In the genomic region with DNA sequence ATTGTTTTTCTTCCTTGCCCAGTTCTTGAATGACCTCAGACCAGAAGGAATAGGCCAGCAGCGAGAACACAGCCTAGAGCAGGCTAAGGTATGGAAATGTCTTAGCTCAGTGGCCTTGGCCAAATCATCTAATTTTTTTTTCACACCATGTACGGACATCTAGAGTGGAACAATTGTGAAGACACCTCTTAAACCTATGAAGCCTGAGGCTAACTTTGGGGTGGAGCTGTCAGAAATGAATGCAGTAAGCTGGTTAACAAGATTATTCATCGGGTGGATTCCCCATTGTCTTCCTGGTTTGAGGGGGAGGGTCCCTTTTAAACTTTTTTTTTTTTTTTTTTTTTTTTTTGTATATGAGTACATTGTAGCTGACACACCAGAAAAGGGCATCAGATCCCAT, we compare ENCODE assay signal across 8 mouse cellular contexts. TPM values are rescaled to one million over a fixed set of nuclear protein-coding genes. Genes with fewer than 3 reads are reported as not detected.
DNase-seq lines count a peak whose midpoint lies in the region; ATAC-seq and TF ChIP-seq lines count a peak whose summit lies in the region.
"Not testable (repeated sequence)": the region's sequence is repeated elsewhere in the genome, so short reads cannot be mapped to it uniquely, and the experiment has no call there.

No protein-coding gene starts in this region.

- DNase-seq in CD4-positive helper T cell, adult 2 months (ENCODE audit: low read depth, low spot score) = peak; percentile 49
- DNase-seq in embryonic facial prominence, embryonic 11.5 days (ENCODE audit: low spot score); hindbrain, embryonic 10.5 days (ENCODE audit: low spot score); limb, embryonic 14.5 days (ENCODE audit: low spot score): not testable (repeated sequence)

- not testable (repeated sequence) for ATAC-seq in embryonic facial prominence, embryonic 11.5 days (replicated peaks; ENCODE audit: insufficient number of reproducible peaks, low FRiP score, low TSS enrichment, low read depth); forebrain, embryonic 16.5 days; intestine, postnatal 0 days; limb, embryonic 14.5 days (ENCODE audit: low FRiP score, low read depth); lung, embryonic 16.5 days (ENCODE audit: low read depth); neural tube, embryonic 12.5 days (ENCODE audit: low FRiP score, low read depth)

- not testable (repeated sequence) for H3K9ac ChIP-seq in embryonic facial prominence, embryonic 11.5 days (replicated peaks; ENCODE audit: low read length); forebrain, embryonic 16.5 days (replicated peaks; ENCODE audit: low read depth, low read length); intestine, postnatal 0 days (ENCODE audit: low read depth, low read length); limb, embryonic 14.5 days (ENCODE audit: low read depth, low read length, severe bottlenecking); lung, embryonic 16.5 days (ENCODE audit: low read length); neural tube, embryonic 12.5 days

- H3K9me3 ChIP-seq in embryonic facial prominence, embryonic 11.5 days (replicated peaks; ENCODE audit: control insufficient read depth, low read length); forebrain, embryonic 16.5 days (ENCODE audit: control insufficient read depth, low read length); hindbrain, embryonic 10.5 days; intestine, postnatal 0 days (ENCODE audit: control insufficient read depth); limb, embryonic 14.5 days (ENCODE audit: control insufficient read depth, low read length); lung, embryonic 16.5 days (ENCODE audit: control insufficient read depth, low read length); neural tube, embryonic 12.5 days: not testable (repeated sequence)

- WGBS in embryonic facial prominence, embryonic 11.5 days = 62% methylated on average over 3 of the region's 3 CpGs
- WGBS in forebrain, embryonic 16.5 days = 58% methylated on average over 3 of the region's 3 CpGs
- 67% methylated on average over 3 of the region's 3 CpGs for WGBS in hindbrain, embryonic 10.5 days
- WGBS in intestine, postnatal 0 days = 74% methylated on average over 3 of the region's 3 CpGs
- 70% methylated on average over 3 of the region's 3 CpGs for WGBS in limb, embryonic 14.5 days
- 63% methylated on average over 3 of the region's 3 CpGs for WGBS in lung, embryonic 16.5 days
- 69% methylated on average over 3 of the region's 3 CpGs for WGBS in neural tube, embryonic 12.5 days

- H3K36me3 ChIP-seq in embryonic facial prominence, embryonic 11.5 days (replicated peaks; ENCODE audit: control insufficient read depth, insufficient read depth, low read depth, low read length); forebrain, embryonic 16.5 days (ENCODE audit: control insufficient read depth, insufficient read depth); hindbrain, embryonic 10.5 days; intestine, postnatal 0 days (ENCODE audit: control insufficient read depth, insufficient read depth); limb, embryonic 14.5 days (ENCODE audit: control insufficient read depth, insufficient read depth, low read length); lung, embryonic 16.5 days (ENCODE audit: control insufficient read depth, insufficient read depth, low read length); neural tube, embryonic 12.5 days: not testable (repeated sequence)

- not testable (repeated sequence) for TF ChIP-seq CTCF in intestine, postnatal 0 days (IDR thresholded peaks at IDR 0.05; ENCODE audit: low read depth)

- not testable (repeated sequence) for H3K27me3 ChIP-seq in embryonic facial prominence, embryonic 11.5 days (ENCODE audit: control insufficient read depth, insufficient read depth, low read length); forebrain, embryonic 16.5 days (replicated peaks; ENCODE audit: control insufficient read depth, insufficient read depth, low read length); hindbrain, embryonic 10.5 days (ENCODE audit: insufficient read depth, poor library complexity, severe bottlenecking); intestine, postnatal 0 days (replicated peaks; ENCODE audit: control insufficient read depth, insufficient read depth, low read length); limb, embryonic 14.5 days (ENCODE audit: control insufficient read depth, insufficient read depth, low read length); lung, embryonic 16.5 days (ENCODE audit: control insufficient read depth, insufficient read depth, low read depth, low read length); neural tube, embryonic 12.5 days (replicated peaks)

- not testable (repeated sequence) for TF ChIP-seq POLR2A in limb, embryonic 14.5 days (IDR thresholded peaks at IDR 0.05; ENCODE audit: borderline replicate concordance, extremely low read depth, insufficient read depth, insufficient read length)

- H3K4me3 ChIP-seq in embryonic facial prominence, embryonic 11.5 days (ENCODE audit: low read depth, low read length) = not testable (repeated sequence)
- peak overlapping the region; percentile 36 for H3K4me3 ChIP-seq in forebrain, embryonic 16.5 days (replicated peaks; ENCODE audit: low read length)
- H3K4me3 ChIP-seq in hindbrain, embryonic 10.5 days = peak overlapping the region; percentile 46
- peak overlapping the region; percentile 31; the same call in 1 of the 2 replicates for H3K4me3 ChIP-seq in intestine, postnatal 0 days (ENCODE audit: low read depth, low read length)
- H3K4me3 ChIP-seq in limb, embryonic 14.5 days (replicated peaks; ENCODE audit: low read length) = peak overlapping the region; percentile 35
- H3K4me3 ChIP-seq in lung, embryonic 16.5 days (ENCODE audit: low read length) = peak overlapping the region; percentile 46
- peak overlapping the region; percentile 18; the same call in 1 of the 2 replicates for H3K4me3 ChIP-seq in neural tube, embryonic 12.5 days

- not testable (repeated sequence) for H3K4me1 ChIP-seq in embryonic facial prominence, embryonic 11.5 days (ENCODE audit: control insufficient read depth, insufficient read depth, low read length); forebrain, embryonic 16.5 days (replicated peaks; ENCODE audit: control insufficient read depth, insufficient read depth, low read length); hindbrain, embryonic 10.5 days (replicated peaks); intestine, postnatal 0 days (replicated peaks; ENCODE audit: control insufficient read depth, insufficient read depth, low read length); limb, embryonic 14.5 days (ENCODE audit: control insufficient read depth, insufficient read depth, low read length); lung, embryonic 16.5 days (replicated peaks; ENCODE audit: control insufficient read depth, insufficient read depth, low read length); neural tube, embryonic 12.5 days

- H3K27ac ChIP-seq in embryonic facial prominence, embryonic 11.5 days (replicated peaks; ENCODE audit: low read depth, low read length); intestine, postnatal 0 days (ENCODE audit: low read depth, low read length); limb, embryonic 14.5 days (replicated peaks; ENCODE audit: low read depth, low read length); lung, embryonic 16.5 days (ENCODE audit: low read length); neural tube, embryonic 12.5 days: not testable (repeated sequence)
- peak overlapping the region; percentile 58 for H3K27ac ChIP-seq in forebrain, embryonic 16.5 days (ENCODE audit: low read length)
- H3K27ac ChIP-seq in hindbrain, embryonic 10.5 days = peak overlapping the region; percentile 62; the same call in 1 of the 2 replicates

- H3K4me2 ChIP-seq in embryonic facial prominence, embryonic 11.5 days (ENCODE audit: low read depth, low read length) = peak overlapping the region; percentile 2; the same call in 1 of the 2 replicates
- H3K4me2 ChIP-seq in forebrain, embryonic 16.5 days (ENCODE audit: low read length) = peak overlapping the region; percentile 52
- peak overlapping the region; percentile 56 for H3K4me2 ChIP-seq in intestine, postnatal 0 days (replicated peaks; ENCODE audit: low read depth)
- peak overlapping the region; percentile 37 for H3K4me2 ChIP-seq in limb, embryonic 14.5 days (replicated peaks; ENCODE audit: low read depth, low read length, severe bottlenecking)
- H3K4me2 ChIP-seq in lung, embryonic 16.5 days (ENCODE audit: low read depth, low read length) = peak overlapping the region; percentile 46
- H3K4me2 ChIP-seq in neural tube, embryonic 12.5 days (replicated peaks) = peak overlapping the region; percentile 55

RNA-seq across cellular contexts. Expression of a gene that starts 0.5 kb away (rescaled TPM):
- polyA plus RNA-seq in embryonic facial prominence, embryonic 11.5 days (2014; fragmentation: Nextera tagmentation; extraction: Ambion mirVana) = 47.7 and 49.3 TPM in 2 replicates
- 199 and 219 TPM in 2 replicates for polyA plus RNA-seq in forebrain, embryonic 16.5 days (2015; fragmentation: Nextera tagmentation; extraction: Ambion mirVana)
- 51.0 and 86.2 TPM in 2 replicates for polyA plus RNA-seq in hindbrain, embryonic 10.5 days (2016; fragmentation: Nextera tagmentation; extraction: Ambion mirVana)
- 21.5 and 21.9 TPM in 2 replicates for polyA plus RNA-seq in intestine, postnatal 0 days (2015; fragmentation: Nextera tagmentation; extraction: Ambion mirVana)
- 96.6 and 107 TPM in 2 replicates for polyA plus RNA-seq in limb, embryonic 14.5 days (2012; rRNA removed)
- 44.9 and 50.9 TPM in 2 replicates for polyA plus RNA-seq in limb, embryonic 14.5 days (2014; fragmentation: Nextera tagmentation; extraction: Ambion mirVana)
- polyA plus RNA-seq in lung, embryonic 16.5 days (2015; fragmentation: Nextera tagmentation; extraction: Ambion mirVana) = 30.5 and 33.2 TPM in 2 replicates
- polyA plus RNA-seq in neural tube, embryonic 12.5 days (2016; fragmentation: Nextera tagmentation; extraction: Ambion mirVana) = 133 and 136 TPM in 2 replicates

RNA-seq across cellular contexts. Expression of a gene that starts 18.5 kb away (rescaled TPM):
- 73.4 and 83.8 TPM in 2 replicates for polyA plus RNA-seq in embryonic facial prominence, embryonic 11.5 days (2014; fragmentation: Nextera tagmentation; extraction: Ambion mirVana)
- polyA plus RNA-seq in forebrain, embryonic 16.5 days (2015; fragmentation: Nextera tagmentation; extraction: Ambion mirVana) = 48.0 and 55.8 TPM in 2 replicates
- 77.4 and 89.4 TPM in 2 replicates for polyA plus RNA-seq in hindbrain, embryonic 10.5 days (2016; fragmentation: Nextera tagmentation; extraction: Ambion mirVana)
- polyA plus RNA-seq in intestine, postnatal 0 days (2015; fragmentation: Nextera tagmentation; extraction: Ambion mirVana) = 46.4 and 50.6 TPM in 2 replicates
- polyA plus RNA-seq in limb, embryonic 14.5 days (2012; rRNA removed) = 79.2 and 91.4 TPM in 2 replicates
- 85.3 and 88.9 TPM in 2 replicates for polyA plus RNA-seq in limb, embryonic 14.5 days (2014; fragmentation: Nextera tagmentation; extraction: Ambion mirVana)
- polyA plus RNA-seq in lung, embryonic 16.5 days (2015; fragmentation: Nextera tagmentation; extraction: Ambion mirVana) = 69.9 and 72.2 TPM in 2 replicates
- 60.7 and 63.7 TPM in 2 replicates for polyA plus RNA-seq in neural tube, embryonic 12.5 days (2016; fragmentation: Nextera tagmentation; extraction: Ambion mirVana)

RNA-seq across cellular contexts. Expression of a gene that starts 19.5 kb away (rescaled TPM):
- polyA plus RNA-seq in embryonic facial prominence, embryonic 11.5 days (2014; fragmentation: Nextera tagmentation; extraction: Ambion mirVana) = 35.1 and 37.5 TPM in 2 replicates
- polyA plus RNA-seq in forebrain, embryonic 16.5 days (2015; fragmentation: Nextera tagmentation; extraction: Ambion mirVana) = 21.2 and 30.2 TPM in 2 replicates
- 22.9 and 24.3 TPM in 2 replicates for polyA plus RNA-seq in hindbrain, embryonic 10.5 days (2016; fragmentation: Nextera tagmentation; extraction: Ambion mirVana)
- polyA plus RNA-seq in intestine, postnatal 0 days (2015; fragmentation: Nextera tagmentation; extraction: Ambion mirVana) = 90.5 and 105 TPM in 2 replicates
- 83.3 and 119 TPM in 2 replicates for polyA plus RNA-seq in limb, embryonic 14.5 days (2012; rRNA removed)
- polyA plus RNA-seq in limb, embryonic 14.5 days (2014; fragmentation: Nextera tagmentation; extraction: Ambion mirVana) = 39.5 and 43.6 TPM in 2 replicates
- 36.5 and 39.6 TPM in 2 replicates for polyA plus RNA-seq in lung, embryonic 16.5 days (2015; fragmentation: Nextera tagmentation; extraction: Ambion mirVana)
- polyA plus RNA-seq in neural tube, embryonic 12.5 days (2016; fragmentation: Nextera tagmentation; extraction: Ambion mirVana) = 25.2 and 27.3 TPM in 2 replicates

RNA-seq across cellular contexts. Expression of a gene that starts 43.6 kb away (rescaled TPM):
- polyA plus RNA-seq in embryonic facial prominence, embryonic 11.5 days (2014; fragmentation: Nextera tagmentation; extraction: Ambion mirVana) = 0.42 TPM in 1 of 2 replicates, not detected in the other
- polyA plus RNA-seq in forebrain, embryonic 16.5 days (2015; fragmentation: Nextera tagmentation; extraction: Ambion mirVana) = not detected in 2 replicates
- polyA plus RNA-seq in hindbrain, embryonic 10.5 days (2016; fragmentation: Nextera tagmentation; extraction: Ambion mirVana) = 0.36 and 0.88 TPM in 2 replicates
- polyA plus RNA-seq in intestine, postnatal 0 days (2015; fragmentation: Nextera tagmentation; extraction: Ambion mirVana) = not detected in 2 replicates
- 0.09 and 0.20 TPM in 2 replicates for polyA plus RNA-seq in limb, embryonic 14.5 days (2012; rRNA removed)
- 0.29 TPM in 1 of 2 replicates, not detected in the other for polyA plus RNA-seq in limb, embryonic 14.5 days (2014; fragmentation: Nextera tagmentation; extraction: Ambion mirVana)
- not detected in 2 replicates for polyA plus RNA-seq in lung, embryonic 16.5 days (2015; fragmentation: Nextera tagmentation; extraction: Ambion mirVana)
- 1.4 and 1.5 TPM in 2 replicates for polyA plus RNA-seq in neural tube, embryonic 12.5 days (2016; fragmentation: Nextera tagmentation; extraction: Ambion mirVana)

RNA-seq across cellular contexts. Expression of a gene that starts 51.5 kb away (rescaled TPM):
- 119 and 128 TPM in 2 replicates for polyA plus RNA-seq in embryonic facial prominence, embryonic 11.5 days (2014; fragmentation: Nextera tagmentation; extraction: Ambion mirVana)
- 304 and 315 TPM in 2 replicates for polyA plus RNA-seq in forebrain, embryonic 16.5 days (2015; fragmentation: Nextera tagmentation; extraction: Ambion mirVana)
- polyA plus RNA-seq in hindbrain, embryonic 10.5 days (2016; fragmentation: Nextera tagmentation; extraction: Ambion mirVana) = 171 and 232 TPM in 2 replicates
- polyA plus RNA-seq in intestine, postnatal 0 days (2015; fragmentation: Nextera tagmentation; extraction: Ambion mirVana) = 127 and 144 TPM in 2 replicates
- 64.2 and 70.1 TPM in 2 replicates for polyA plus RNA-seq in limb, embryonic 14.5 days (2012; rRNA removed)
- 99.1 and 101 TPM in 2 replicates for polyA plus RNA-seq in limb, embryonic 14.5 days (2014; fragmentation: Nextera tagmentation; extraction: Ambion mirVana)
- 137 and 156 TPM in 2 replicates for polyA plus RNA-seq in lung, embryonic 16.5 days (2015; fragmentation: Nextera tagmentation; extraction: Ambion mirVana)
- 225 and 233 TPM in 2 replicates for polyA plus RNA-seq in neural tube, embryonic 12.5 days (2016; fragmentation: Nextera tagmentation; extraction: Ambion mirVana)

Comparison
In these comparisons a context has a peak if more than half of its experiments do, and no peak if none do; other contexts are left out.
1. H3K4me2 ChIP-seq: peak in every context shown above with its lines; median percentile 56 in intestine, postnatal 0 days; 55 in neural tube, embryonic 12.5 days; 52 in forebrain, embryonic 16.5 days; 46 in lung, embryonic 16.5 days; 37 in limb, embryonic 14.5 days; 2 in embryonic facial prominence, embryonic 11.5 days.